Mouse (Mus musculus): ENCODE data around the gene Dst.

The Dst gene

GRCm38 (mm10) chr1:34030330-34031021, 122.5 kb downstream of the Dst start:
- DNase-seq, result no peak

GRCm38 (mm10) chr1:34033052-34033451, 125.0 kb downstream of the Dst start:
- no peak for DNase-seq

GRCm38 (mm10) chr1:34033478-34033877, 125.5 kb downstream of the Dst start:
- no peak for DNase-seq

GRCm38 (mm10) chr1:34033958-34034357, 125.9 kb downstream of the Dst start:
- no peak for DNase-seq

- no peak for DNase-seq
These were observed 128.1 kb downstream of the Dst start for GRCm38 (mm10) chr1:34036111-34036510.

GRCm38 (mm10) chr1:34038571-34038970, 130.5 kb downstream of the Dst start:
- DNase-seq, result no peak

GRCm38 (mm10) chr1:34040049-34040448, 132.0 kb downstream of the Dst start:
- DNase-seq, result no peak

GRCm38 (mm10) chr1:34040901-34041721, 133.1 kb downstream of the Dst start:
- DNase-seq, result peak; percentile 53

- DNase-seq, result no peak
These were observed 134.3 kb downstream of the Dst start for GRCm38 (mm10) chr1:34042299-34042698.

GRCm38 (mm10) chr1:34043327-34043726, 135.3 kb downstream of the Dst start:
- DNase-seq, result no peak

GRCm38 (mm10) chr1:34043836-34044550, 136.0 kb downstream of the Dst start:
- no peak for DNase-seq

GRCm38 (mm10) chr1:34044675-34045074, 136.7 kb downstream of the Dst start:
- DNase-seq, result no peak

- DNase-seq, result no peak
These were observed 139.3 kb downstream of the Dst start for GRCm38 (mm10) chr1:34047285-34047684.

- no peak for DNase-seq
These were observed 143.2 kb downstream of the Dst start for GRCm38 (mm10) chr1:34051251-34051650.

- no peak for DNase-seq
These were observed 144.4 kb downstream of the Dst start for GRCm38 (mm10) chr1:34052422-34052821.

GRCm38 (mm10) chr1:34054970-34055369, 146.9 kb downstream of the Dst start:
- no peak for DNase-seq

GRCm38 (mm10) chr1:34056658-34057057, 148.6 kb downstream of the Dst start:
- no peak for DNase-seq

GRCm38 (mm10) chr1:34059231-34059630, 151.2 kb downstream of the Dst start:
- DNase-seq, result no peak

GRCm38 (mm10) chr1:34060446-34060845, 152.4 kb downstream of the Dst start:
- DNase-seq, result peak; percentile 33

GRCm38 (mm10) chr1:34061078-34061477, 153.1 kb downstream of the Dst start:
- peak; percentile 63 for DNase-seq

- DNase-seq, result no peak
These were observed 153.8 kb downstream of the Dst start for GRCm38 (mm10) chr1:34061860-34062259.

- no peak for DNase-seq
These were observed 155.9 kb downstream of the Dst start for GRCm38 (mm10) chr1:34063943-34064342.

- DNase-seq, result no peak
These were observed 157.6 kb downstream of the Dst start for GRCm38 (mm10) chr1:34065551-34066048.
